Mouse (Mus musculus) cerebellum, adult 2 months (tissue): ENCODE data around the gene Gprc5b.

Source experiments
- CTCF ChIP-seq: fragments of 200-500 bp; IDR thresholded peaks from 2 replicates; pipeline ENCODE4 v1.5.1; 2011; ENCODE audit warnings: low read depth, mild to moderate bottlenecking, control low read depth, low read length, moderate library complexity, borderline replicate concordance; ENCODE audit not compliant: insufficient read depth
- POLR2A ChIP-seq: fragments of 200-500 bp; IDR thresholded peaks from 2 replicates; pipeline ENCODE4 v1.6.1; 2011; ENCODE audit warnings: low read length, control low read depth, borderline replicate concordance; ENCODE audit not compliant: insufficient read depth

DNA sequence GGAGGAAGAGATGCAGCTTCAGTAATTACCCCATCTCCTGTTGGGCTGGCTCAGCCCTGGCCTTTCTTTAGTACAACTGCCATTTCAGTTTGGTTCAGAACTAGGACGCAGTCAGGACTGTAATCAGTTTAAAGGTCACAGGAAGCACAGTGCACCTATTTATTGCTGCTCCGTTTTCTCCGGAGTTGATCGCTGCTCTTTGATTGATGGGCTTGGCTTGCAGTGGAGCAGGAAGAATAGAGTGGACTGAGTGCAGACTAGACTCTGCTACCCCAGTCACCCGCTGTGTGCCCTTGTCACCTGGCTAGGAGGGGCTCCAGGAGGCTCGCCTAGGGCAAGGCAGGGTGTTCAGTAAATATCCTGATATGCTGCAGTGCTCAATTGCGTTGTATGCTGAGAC, 51.8 kb downstream of the Gprc5b start:
- TF ChIP-seq POLR2A (no peak), CTCF (no peak)
